Mouse (Mus musculus) hindbrain, embryonic 11.5 days (tissue): Measurements from ENCODE around the gene Tas1r2. TPM values are rescaled to one million over a fixed set of nuclear protein-coding genes. Genes with fewer than 3 reads are reported as not detected.

Experiments used
- ATAC-seq: fragments of 200-750 bp; cut with Nextera tagmentation; 2 replicates; pipeline ENCODE4 v1.8.0; 2017; ENCODE audit warnings: mild to moderate bottlenecking, moderate TSS enrichment, moderate library complexity; ENCODE audit not compliant: low FRiP score
- DNase-seq: peaks from one replicate; pipeline ENCODE4 v3.0.0-alpha.2; 2015; ENCODE audit warnings: low spot score
- H3K27ac ChIP-seq: fragments of 300-500 bp; sonication (generic); 2 replicates; pipeline ENCODE4 v1.5.1; 2014; ENCODE audit warnings: mild to moderate bottlenecking, low read depth, low read length
- H3K27me3 ChIP-seq: fragments of 300-500 bp; sonication (generic); 2 replicates; pipeline ENCODE4 v1.6.1; 2014; ENCODE audit warnings: mild to moderate bottlenecking, low read length, moderate library complexity, mixed read lengths; ENCODE audit not compliant: control insufficient read depth, insufficient read depth
- H3K36me3 ChIP-seq: fragments of 300-500 bp; sonication (generic); 2 replicates; pipeline ENCODE4 v1.6.1; 2014; ENCODE audit warnings: mild to moderate bottlenecking, low read length, moderate library complexity, mixed read lengths; ENCODE audit not compliant: control insufficient read depth, insufficient read depth
- H3K4me1 ChIP-seq: fragments of 300-500 bp; sonication (generic); replicated peaks from 2 replicates; pipeline ENCODE4 v1.6.1; 2014; ENCODE audit warnings: low read length, mixed read lengths; ENCODE audit not compliant: control insufficient read depth, insufficient read depth
- H3K4me2 ChIP-seq: fragments of 300-500 bp; sonication (generic); replicated peaks from 2 replicates; pipeline ENCODE4 v1.6.1; 2014; ENCODE audit warnings: mild to moderate bottlenecking, low read depth, low read length
- H3K4me3 ChIP-seq: fragments of 300-500 bp; sonication (generic); 2 replicates; pipeline ENCODE4 v1.5.1; 2014; ENCODE audit warnings: low read depth, low read length
- H3K9ac ChIP-seq: fragments of 300-500 bp; sonication (generic); 2 replicates; pipeline ENCODE4 v1.6.1; 2014; ENCODE audit warnings: low read depth, low read length
- H3K9me3 ChIP-seq: fragments of 300-500 bp; sonication (generic); 2 replicates; pipeline ENCODE4 v1.6.1; 2016; ENCODE audit warnings: low read length; ENCODE audit not compliant: control insufficient read depth
- WGBS: fragments of 180-500 bp; shearing (Covaris S2); extraction: QIAGEN DNeasy Blood & Tissue Kit; methylation state at CpG from one replicate; pipeline ENCODE4 v1.1.7; 2014; 5-methylcytosine and 5-hydroxymethylcytosine counted together
- polyA plus RNA-seq: library from polyadenylated mRNA; unstranded; fragments of >200 nt; fragmentation: Nextera tagmentation; extraction: Ambion mirVana; gene quantifications from 2 replicates; pipeline ENCODE4 v1.2.1, GENCODE M21; 2014

Tas1r2 gene
- polyA plus RNA-seq, 1 experiment from 2014 or later = not detected

GRCm38 (mm10) chr4:139683728-139684638 lies 30.6 kb downstream of the Tas1r2 start:
- no peak overlapping the region for H3K4me2 ChIP-seq
- WGBS = 78% methylated on average over 22 of the region's 22 CpGs
- no peak overlapping the region for H3K4me3 ChIP-seq
- H3K36me3 ChIP-seq = no peaks in the 10 kb centered on the region
- no peaks in the 10 kb centered on the region for H3K9me3 ChIP-seq
- no peaks in the 10 kb centered on the region for H3K27me3 ChIP-seq
- no peaks in the 10 kb centered on the region for H3K4me1 ChIP-seq
- H3K27ac ChIP-seq = no peak overlapping the region
- no peak for DNase-seq
- ATAC-seq = no peak
- no peak overlapping the region for H3K9ac ChIP-seq

GRCm38 (mm10) chr4:139684639-139685017 lies 31.3 kb downstream of the Tas1r2 start:
- no peak for ATAC-seq
- no peaks in the 10 kb centered on the region for H3K27me3 ChIP-seq
- no peak overlapping the region for H3K9ac ChIP-seq
- H3K4me1 ChIP-seq = no peaks in the 10 kb centered on the region
- peak; percentile 88 for DNase-seq
- no peaks in the 10 kb centered on the region for H3K36me3 ChIP-seq
- WGBS = 12% methylated on average over 3 of the region's 3 CpGs
- H3K9me3 ChIP-seq = no peaks in the 10 kb centered on the region
- no peak overlapping the region for H3K4me2 ChIP-seq
- H3K27ac ChIP-seq = no peak overlapping the region
- no peak overlapping the region for H3K4me3 ChIP-seq

- H3K27ac ChIP-seq = no peak overlapping the region
Measured at GRCm38 (mm10) chr4:139688058-139688457, 34.7 kb downstream of the Tas1r2 start.

GRCm38 (mm10) chr4:139689627-139690269 lies 36.4 kb downstream of the Tas1r2 start:
- H3K4me3 ChIP-seq = no peak overlapping the region
- DNase-seq (no peak), ATAC-seq (no peak)
- H3K27ac ChIP-seq = no peak overlapping the region
- no peak overlapping the region for H3K9ac ChIP-seq
- WGBS = 41% methylated on average over 7 of the region's 7 CpGs
- H3K9me3 ChIP-seq = no peaks in the 10 kb centered on the region
- no peaks in the 10 kb centered on the region for H3K36me3 ChIP-seq
- H3K27me3 ChIP-seq = no peaks in the 10 kb centered on the region
- H3K4me2 ChIP-seq = no peak overlapping the region
- H3K4me1 ChIP-seq = no peaks in the 10 kb centered on the region

More at GRCm38 (mm10) chr4:139688058-139688457, 34.7 kb downstream of the Tas1r2 start:
- DNase-seq (no peak), ATAC-seq (no peak)
- Histone ChIP-seq H3K4me2 (no peak overlapping the region), H3K9me3 (no peaks in the 10 kb centered on the region), H3K4me3 (no peak overlapping the region), H3K36me3 (no peaks in the 10 kb centered on the region), H3K27me3 (no peaks in the 10 kb centered on the region), H3K9ac (no peak overlapping the region), H3K4me1 (no peaks in the 10 kb centered on the region)
- 62% methylated on average over 9 of the region's 9 CpGs for WGBS

- H3K9me3 ChIP-seq = no peaks in the 10 kb centered on the region
- WGBS = 33% methylated on average over 5 of the region's 5 CpGs
- 0 out of 2 replicates have a peak, but pooled peaks cover 6% of the 10 kb centered on the region for H3K4me1 ChIP-seq
- H3K27ac ChIP-seq = no peak overlapping the region
- H3K4me2 ChIP-seq = no peak overlapping the region
- DNase-seq (no peak), ATAC-seq (no peak)
- no peak overlapping the region for H3K9ac ChIP-seq
- H3K4me3 ChIP-seq = no peak overlapping the region
- H3K36me3 ChIP-seq = no peaks in the 10 kb centered on the region
- no peaks in the 10 kb centered on the region for H3K27me3 ChIP-seq
Measured at GRCm38 (mm10) chr4:139693315-139693714, 40.0 kb downstream of the Tas1r2 start.

- Histone ChIP-seq H3K4me2 (no peak overlapping the region), H3K4me3 (no peak overlapping the region)
- peak; percentile 22; the same call in 1 of the 2 replicates for ATAC-seq
Measured at GRCm38 (mm10) chr4:139697755-139698154, 44.4 kb downstream of the Tas1r2 start.

GRCm38 (mm10) chr4:139698602-139699001 lies 45.3 kb downstream of the Tas1r2 start:
- ATAC-seq (no peak), DNase-seq (no peak)
- no peak overlapping the region for H3K27ac ChIP-seq
- H3K4me2 ChIP-seq = no peak overlapping the region
- no peak overlapping the region for H3K4me3 ChIP-seq
- H3K27me3 ChIP-seq = no peaks in the 10 kb centered on the region
- H3K9ac ChIP-seq = no peak overlapping the region
- H3K36me3 ChIP-seq = no peaks in the 10 kb centered on the region
- no peaks in the 10 kb centered on the region for H3K9me3 ChIP-seq
- H3K4me1 ChIP-seq = 0 out of 2 replicates have a peak, but pooled peaks cover 6% of the 10 kb centered on the region
- 52% methylated on average over 8 of the region's 8 CpGs for WGBS

More at GRCm38 (mm10) chr4:139697755-139698154, 44.4 kb downstream of the Tas1r2 start:
- 6% methylated on average over 9 of the region's 9 CpGs for WGBS
- no peaks in the 10 kb centered on the region for H3K36me3 ChIP-seq
- H3K27me3 ChIP-seq = no peaks in the 10 kb centered on the region
- H3K27ac ChIP-seq = no peak overlapping the region
- H3K9me3 ChIP-seq = no peaks in the 10 kb centered on the region
- H3K9ac ChIP-seq = no peak overlapping the region
- H3K4me1 ChIP-seq = 0 out of 2 replicates have a peak, but pooled peaks cover 6% of the 10 kb centered on the region
- DNase-seq = peak; percentile 46

- Histone ChIP-seq H3K4me3 (no peak overlapping the region), H3K36me3 (no peaks in the 10 kb centered on the region), H3K4me1 (0 out of 2 replicates have a peak, but pooled peaks cover 2% of the 10 kb centered on the region), H3K9ac (no peak overlapping the region), H3K27ac (no peak overlapping the region), H3K4me2 (no peak overlapping the region), H3K27me3 (no peaks in the 10 kb centered on the region), H3K9me3 (no peaks in the 10 kb centered on the region)
- DNase-seq (no peak), ATAC-seq (no peak)
- WGBS = 75% methylated on average over 4 of the region's 4 CpGs
Measured at GRCm38 (mm10) chr4:139702914-139703313, 49.6 kb downstream of the Tas1r2 start.
